Mouse (Mus musculus): ENCODE measurements around the gene Cdyl2.

GRCm38 (mm10) chr8:116689741-116690140, 43.0 kb downstream of the Cdyl2 start:
- TF ChIP-seq MAX (IDR thresholded peaks at IDR 0.05; ENCODE audit: low read length) (no peak), E2F4 (IDR thresholded peaks at IDR 0.05; ENCODE audit: borderline replicate concordance, low read depth, low read length) (no peak), BHLHE40 (IDR thresholded peaks at IDR 0.05; ENCODE audit: borderline replicate concordance, low read depth, low read length) (no peak), POLR2A (IDR thresholded peaks at IDR 0.05; ENCODE audit: control insufficient read depth in 1 of 2, insufficient read depth in 1 of 2, low read depth in 1 of 2, low read length in 2 of 2, poor library complexity in 1 of 2) (no peak), RCOR1 (IDR thresholded peaks at IDR 0.05; ENCODE audit: low read depth, low read length) (no peak), ETS1 (IDR thresholded peaks at IDR 0.05; ENCODE audit: low read depth, low read length) (no peak), EP300 (IDR thresholded peaks at IDR 0.05; ENCODE audit: low read depth in 1 of 2, low read length in 2 of 2) (no peak), CTCF (IDR thresholded peaks at IDR 0.05 in 2 of 3, conservative IDR thresholded peaks at IDR 0.05 in 1 of 3; ENCODE audit: control insufficient read depth in 1 of 3, insufficient read depth in 1 of 3, low read depth in 2 of 3, low read length in 3 of 3, poor library complexity in 1 of 3, severe bottlenecking in 1 of 3) (no peak), TCF12 (IDR thresholded peaks at IDR 0.05; ENCODE audit: low read depth, low read length) (no peak), CHD1 (IDR thresholded peaks at IDR 0.05; ENCODE audit: low read depth, low read length) (no peak), NRF1 (IDR thresholded peaks at IDR 0.05; ENCODE audit: insufficient read depth, low read depth, low read length, poor library complexity, severe bottlenecking) (no peak), MYC (IDR thresholded peaks at IDR 0.05; ENCODE audit: low read depth, low read length) (no peak), TAL1 (IDR thresholded peaks at IDR 0.05; ENCODE audit: low read length) (no peak), MXI1 (IDR thresholded peaks at IDR 0.05; ENCODE audit: low read depth, low read length) (no peak)

Measured in MEL (cell line).